Mouse (Mus musculus): ENCODE results near the gene Gcn1l1. TPM values are rescaled to one million over a fixed set of nuclear protein-coding genes. Genes with fewer than 3 reads are reported as not detected.

The Gcn1l1 gene
- polyA plus RNA-seq, 1 experiment from 2014 or later = 15.0 TPM

GRCm38 (mm10) chr5:115634046-115634445 lies 69.0 kb downstream of the Gcn1l1 start:
- ATAC-seq (ENCODE audit: insufficient read depth) = peak; percentile 30
- H3K4me3 ChIP-seq (replicated peaks) = peak overlapping the region; percentile 92
- H3K4me2 ChIP-seq = peak overlapping the region; percentile 80
- peak overlapping the region; percentile 99 for H3K27ac ChIP-seq (replicated peaks)
- no peaks in the 10 kb centered on the region for H3K27me3 ChIP-seq
- 48% methylated on average over 8 of the region's 8 CpGs for WGBS (ENCODE audit: insufficient replicate concordance)
- peak overlapping the region; percentile 90 for H3K9ac ChIP-seq
- no peaks in the 10 kb centered on the region for H3K9me3 ChIP-seq (replicated peaks)
- peaks cover 40% of the 10 kb centered on the region for H3K36me3 ChIP-seq (replicated peaks)
- peaks cover 70% of the 10 kb centered on the region for H3K4me1 ChIP-seq (replicated peaks)

DNA sequence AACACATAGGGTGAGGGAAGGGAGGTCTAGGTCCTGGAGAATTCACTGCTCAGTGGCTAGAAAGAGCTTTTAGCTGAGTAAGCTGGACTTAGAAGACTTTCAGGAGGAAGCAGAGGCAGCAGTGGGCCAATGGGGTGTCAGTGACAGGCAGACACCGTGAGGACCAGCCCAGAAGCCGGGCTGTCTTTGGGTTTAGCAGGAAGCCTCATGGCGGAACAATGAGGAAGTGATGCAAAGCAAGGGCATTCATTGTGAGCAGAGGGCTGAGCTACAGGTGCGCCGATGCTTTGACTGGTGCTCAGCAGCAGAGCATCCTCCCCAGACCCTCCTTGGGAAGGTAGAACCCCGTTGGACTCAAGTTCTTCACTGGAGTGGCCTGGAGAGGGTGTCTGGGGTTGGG lies 70.5 kb downstream of the Gcn1l1 start:
- peaks cover 55% of the 10 kb centered on the region for H3K36me3 ChIP-seq (replicated peaks)
- peaks cover 57% of the 10 kb centered on the region for H3K4me1 ChIP-seq (replicated peaks)
- no peaks in the 10 kb centered on the region for H3K27me3 ChIP-seq
- WGBS (ENCODE audit: insufficient replicate concordance) = 51% methylated on average over 6 of the region's 6 CpGs
- H3K9ac ChIP-seq = no peak overlapping the region
- peak overlapping the region; percentile 80 for H3K4me2 ChIP-seq
- 0 out of 2 replicates have a peak overlapping the region, but pooled peaks have one; percentile 5 for H3K4me3 ChIP-seq (replicated peaks)
- ATAC-seq (ENCODE audit: insufficient read depth) = no peak
- H3K9me3 ChIP-seq (replicated peaks) = no peaks in the 10 kb centered on the region
- H3K27ac ChIP-seq (replicated peaks) = peak overlapping the region; percentile 48

- 89% methylated on average over 9 of the region's 9 CpGs for WGBS (ENCODE audit: insufficient replicate concordance)
- no peak for ATAC-seq (ENCODE audit: insufficient read depth)
- Histone ChIP-seq H3K4me2 (no peak overlapping the region), H3K9me3 (replicated peaks) (no peaks in the 10 kb centered on the region), H3K27me3 (no peaks in the 10 kb centered on the region), H3K9ac (no peak overlapping the region), H3K36me3 (replicated peaks) (peaks cover 86% of the 10 kb centered on the region), H3K4me3 (replicated peaks) (no peak overlapping the region), H3K4me1 (replicated peaks) (no peaks in the 10 kb centered on the region), H3K27ac (replicated peaks) (no peak overlapping the region)
These were observed 79.1 kb downstream of the Gcn1l1 start for GRCm38 (mm10) chr5:115644192-115644591.

GRCm38 (mm10) chr5:115648876-115649275 lies 83.8 kb downstream of the Gcn1l1 start:
- H3K27ac ChIP-seq (replicated peaks) = no peak overlapping the region
- no peak overlapping the region for H3K4me2 ChIP-seq
- H3K4me3 ChIP-seq (replicated peaks) = no peak overlapping the region
- H3K9ac ChIP-seq = no peak overlapping the region
- H3K9me3 ChIP-seq (replicated peaks) = no peaks in the 10 kb centered on the region
- H3K4me1 ChIP-seq (replicated peaks) = peaks cover 18% of the 10 kb centered on the region
- H3K36me3 ChIP-seq (replicated peaks) = peaks cover 39% of the 10 kb centered on the region
- no peaks in the 10 kb centered on the region for H3K27me3 ChIP-seq
- no peak for ATAC-seq (ENCODE audit: insufficient read depth)
- 77% methylated on average over 3 of the region's 3 CpGs for WGBS (ENCODE audit: insufficient replicate concordance)

- H3K27me3 ChIP-seq = no peaks in the 10 kb centered on the region
- no peaks in the 10 kb centered on the region for H3K9me3 ChIP-seq (replicated peaks)
- H3K9ac ChIP-seq = no peak overlapping the region
- H3K4me2 ChIP-seq = no peak overlapping the region
- H3K27ac ChIP-seq (replicated peaks) = no peak overlapping the region
- WGBS (ENCODE audit: insufficient replicate concordance) = 77% methylated on average over 8 of the region's 8 CpGs
- no peak for ATAC-seq (ENCODE audit: insufficient read depth)
- H3K4me3 ChIP-seq (replicated peaks) = no peak overlapping the region
- H3K36me3 ChIP-seq (replicated peaks) = peaks cover 31% of the 10 kb centered on the region
- H3K4me1 ChIP-seq (replicated peaks) = peaks cover 18% of the 10 kb centered on the region
These were observed 84.6 kb downstream of the Gcn1l1 start for GRCm38 (mm10) chr5:115649699-115650098.

- no peak overlapping the region for H3K9ac ChIP-seq
- H3K27ac ChIP-seq (replicated peaks) = no peak overlapping the region
- H3K27me3 ChIP-seq = no peaks in the 10 kb centered on the region
- H3K4me2 ChIP-seq = no peak overlapping the region
- no peak overlapping the region for H3K4me3 ChIP-seq (replicated peaks)
- 84% methylated on average over 10 of the region's 10 CpGs for WGBS (ENCODE audit: insufficient replicate concordance)
- no peaks in the 10 kb centered on the region for H3K9me3 ChIP-seq (replicated peaks)
- peaks cover 19% of the 10 kb centered on the region for H3K36me3 ChIP-seq (replicated peaks)
- no peak for ATAC-seq (ENCODE audit: insufficient read depth)
- peaks cover 18% of the 10 kb centered on the region for H3K4me1 ChIP-seq (replicated peaks)
These were observed 85.8 kb downstream of the Gcn1l1 start for GRCm38 (mm10) chr5:115650885-115651284.

- Histone ChIP-seq H3K27ac (replicated peaks) (no peak overlapping the region), H3K27me3 (no peaks in the 10 kb centered on the region)
These were observed 86.8 kb downstream of the Gcn1l1 start for GRCm38 (mm10) chr5:115651821-115652220.

GRCm38 (mm10) chr5:115652681-115653575 lies 87.9 kb downstream of the Gcn1l1 start:
- no peaks in the 10 kb centered on the region for H3K9me3 ChIP-seq (replicated peaks)
- peak overlapping the region; percentile 71 for H3K4me2 ChIP-seq
- peak overlapping the region; percentile 50 for H3K9ac ChIP-seq
- peak overlapping the region; percentile 64 for H3K27ac ChIP-seq (replicated peaks)
- peak; percentile 100 for ATAC-seq (ENCODE audit: insufficient read depth)
- H3K4me3 ChIP-seq (replicated peaks) = peak overlapping the region; percentile 48
- H3K4me1 ChIP-seq (replicated peaks) = peaks cover 18% of the 10 kb centered on the region
- peaks cover under 1% of the 10 kb centered on the region; the same call in 1 of the 2 replicates for H3K36me3 ChIP-seq (replicated peaks)
- 2% methylated on average over 35 of the region's 35 CpGs for WGBS (ENCODE audit: insufficient replicate concordance)
- H3K27me3 ChIP-seq = no peaks in the 10 kb centered on the region

More at GRCm38 (mm10) chr5:115651821-115652220, 86.8 kb downstream of the Gcn1l1 start:
- Histone ChIP-seq H3K4me1 (replicated peaks) (peaks cover 18% of the 10 kb centered on the region), H3K36me3 (replicated peaks) (peaks cover 10% of the 10 kb centered on the region), H3K4me2 (peak overlapping the region; percentile 71), H3K9me3 (replicated peaks) (no peaks in the 10 kb centered on the region), H3K4me3 (replicated peaks) (no peak overlapping the region), H3K9ac (0 out of 2 replicates have a peak overlapping the region, but pooled peaks have one; percentile 50)
- no peak for ATAC-seq (ENCODE audit: insufficient read depth)
- WGBS (ENCODE audit: insufficient replicate concordance) = 87% methylated on average over 10 of the region's 10 CpGs

DNA sequence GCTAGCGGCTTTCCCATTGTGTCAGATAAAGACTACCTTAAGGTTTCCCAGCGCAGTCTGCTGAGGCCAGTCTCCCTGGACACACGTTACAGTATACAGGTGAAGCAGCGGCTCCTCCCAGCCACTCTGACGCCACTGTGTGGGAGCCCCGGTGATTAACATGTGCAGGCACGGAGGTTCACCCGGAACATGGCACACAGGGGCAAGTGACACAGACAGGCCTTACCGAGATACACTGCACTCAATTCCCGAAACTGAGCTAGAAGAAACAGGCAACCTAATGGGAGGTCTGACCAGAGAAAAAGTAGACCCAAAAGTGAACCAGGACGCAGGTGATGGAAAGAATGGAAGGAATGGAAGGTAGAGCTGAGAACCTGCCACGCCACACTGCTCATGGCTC lies 88.7 kb downstream of the Gcn1l1 start:
- Histone ChIP-seq H3K36me3 (replicated peaks) (no peaks in the 10 kb centered on the region), H3K9ac (no peak overlapping the region), H3K9me3 (replicated peaks) (no peaks in the 10 kb centered on the region), H3K4me1 (replicated peaks) (peaks cover 18% of the 10 kb centered on the region), H3K27ac (replicated peaks) (no peak overlapping the region), H3K4me3 (replicated peaks) (no peak overlapping the region), H3K27me3 (no peaks in the 10 kb centered on the region), H3K4me2 (no peak overlapping the region)
- 82% methylated on average over 12 of the region's 12 CpGs for WGBS (ENCODE audit: insufficient replicate concordance)
- no peak for ATAC-seq (ENCODE audit: insufficient read depth)

- no peak overlapping the region for H3K4me2 ChIP-seq
- H3K36me3 ChIP-seq (replicated peaks) = no peaks in the 10 kb centered on the region
- no peak overlapping the region for H3K9ac ChIP-seq
- no peak for ATAC-seq (ENCODE audit: insufficient read depth)
- WGBS (ENCODE audit: insufficient replicate concordance) = 52% methylated on average over 6 of the region's 6 CpGs
- H3K27me3 ChIP-seq = no peaks in the 10 kb centered on the region
- no peak overlapping the region for H3K4me3 ChIP-seq (replicated peaks)
- H3K4me1 ChIP-seq (replicated peaks) = peaks cover 18% of the 10 kb centered on the region
- H3K9me3 ChIP-seq (replicated peaks) = no peaks in the 10 kb centered on the region
- H3K27ac ChIP-seq (replicated peaks) = no peak overlapping the region
These were observed 91.6 kb downstream of the Gcn1l1 start for GRCm38 (mm10) chr5:115656677-115657076.

- WGBS (ENCODE audit: insufficient replicate concordance) = 70% methylated on average over 1 of the region's 1 CpGs
- peaks cover 13% of the 10 kb centered on the region for H3K4me1 ChIP-seq (replicated peaks)
- H3K9me3 ChIP-seq (replicated peaks) = no peaks in the 10 kb centered on the region
- H3K36me3 ChIP-seq (replicated peaks) = no peaks in the 10 kb centered on the region
- no peak for ATAC-seq (ENCODE audit: insufficient read depth)
- H3K27me3 ChIP-seq = no peaks in the 10 kb centered on the region
- no peak overlapping the region for H3K27ac ChIP-seq (replicated peaks)
- no peak overlapping the region for H3K9ac ChIP-seq
- no peak overlapping the region for H3K4me2 ChIP-seq
- no peak overlapping the region for H3K4me3 ChIP-seq (replicated peaks)
These were observed 92.2 kb downstream of the Gcn1l1 start for GRCm38 (mm10) chr5:115657234-115657633.

All from liver, embryonic 15.5 days (tissue).